Mouse (Mus musculus): ENCODE results near the gene Rabl6.

- TF ChIP-seq CTCF (IDR thresholded peaks at IDR 0.05; ENCODE audit: low read depth) (no peak), EP300 (IDR thresholded peaks at IDR 0.05; ENCODE audit: low read depth) (no peak)
Measured at GRCm38 (mm10) chr2:25557964-25558360, 50.4 kb downstream of the Rabl6 start.

All from liver, postnatal 0 days (tissue).